Mouse (Mus musculus) lung, postnatal 4 days (tissue): Measurements from ENCODE around the gene Ripor3.
A peak's percentile ranks its signal among the peaks of the same experiment; 100 is the strongest.

Experiments
- DNase-seq, 2 experiments: peaks; one replicate each; pipeline ENCODE4 v3.0.0; 2021

The Ripor3 gene

DNA sequence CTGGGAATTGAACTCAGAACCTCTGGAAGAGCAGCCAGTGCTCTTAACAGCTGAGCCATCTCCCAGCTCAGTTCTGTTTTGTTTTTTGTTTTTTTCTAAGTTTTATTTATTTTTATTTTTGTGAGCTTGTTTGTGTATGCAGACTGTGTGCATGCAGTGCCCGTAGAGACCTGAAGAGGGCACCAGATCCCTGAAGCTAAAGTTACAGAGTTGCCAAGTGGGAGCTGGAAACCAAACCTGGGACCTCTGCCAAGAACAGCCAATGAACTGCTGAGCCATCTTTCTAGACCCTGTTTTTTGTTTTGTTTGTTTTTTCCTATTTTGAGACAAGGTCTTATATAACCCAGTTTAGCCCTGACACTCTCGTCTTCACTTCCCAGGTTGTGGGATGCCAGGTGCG is 18.0 kb upstream of the Ripor3 start:
- no peak for DNase-seq

DNA sequence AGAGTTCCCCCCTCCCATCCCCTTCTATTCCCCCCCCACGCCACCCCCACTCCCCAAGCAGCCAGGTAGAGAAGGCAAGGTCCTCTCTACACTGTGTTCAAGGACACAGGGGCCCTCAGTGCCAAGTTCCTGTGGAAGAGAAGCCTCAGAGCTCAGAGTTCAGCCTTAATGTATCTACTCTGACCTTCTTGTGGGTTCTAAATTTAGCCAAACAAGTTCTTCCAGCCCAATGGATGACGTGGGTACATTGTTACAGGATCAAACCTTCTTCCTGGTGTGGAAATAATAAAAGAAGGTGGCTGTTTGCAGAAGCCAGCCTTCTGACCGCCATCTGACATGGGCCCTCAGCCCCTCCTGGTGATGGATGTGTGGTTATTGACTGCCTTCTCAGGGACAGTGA is 16.0 kb upstream of the Ripor3 start:
- DNase-seq, result peak in 1 of 2 experiments; percentile 27

DNA sequence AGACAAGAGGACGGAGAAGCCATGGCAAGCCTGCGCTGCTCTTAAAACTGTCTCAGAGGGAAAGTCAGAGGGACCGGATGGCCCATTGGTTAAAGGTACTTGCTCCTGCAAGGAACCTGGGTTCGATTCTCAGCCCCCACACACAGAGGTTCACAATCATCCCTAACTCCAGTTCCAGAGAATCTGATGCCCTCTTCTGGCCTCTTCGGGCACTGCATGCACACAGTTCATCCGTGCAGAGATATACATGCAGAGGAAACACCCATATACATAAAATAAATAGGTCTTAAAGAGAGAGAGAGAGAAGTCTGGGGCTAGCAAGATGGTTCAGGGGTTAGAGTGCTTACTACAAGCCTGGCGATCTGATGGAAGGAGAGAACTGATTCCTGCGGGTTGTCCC is 15.5 kb upstream of the Ripor3 start:
- DNase-seq, result peak in 1 of 2 experiments; percentile 38

DNA sequence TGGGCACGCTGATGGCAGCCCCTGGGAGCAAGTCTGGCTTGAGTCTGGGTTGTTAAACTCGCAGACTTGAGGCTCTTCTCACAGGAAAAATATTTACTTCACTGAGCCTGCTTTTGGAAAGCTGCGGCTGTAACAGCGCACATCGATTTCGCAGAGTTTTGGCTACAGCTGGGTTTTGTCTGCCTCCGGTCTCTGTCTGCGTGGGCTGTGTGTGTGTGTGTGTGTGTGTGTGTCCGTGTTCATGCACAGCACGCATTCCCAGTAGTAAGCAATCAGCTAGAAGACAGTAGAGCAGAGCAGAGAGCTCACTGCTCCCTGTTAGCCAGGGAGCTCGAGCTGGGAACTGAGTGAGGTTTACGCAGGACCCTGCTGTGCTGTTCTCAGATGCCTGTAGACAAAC is 14.8 kb upstream of the Ripor3 start:
- peak; percentile 78 to 91 for DNase-seq

DNA sequence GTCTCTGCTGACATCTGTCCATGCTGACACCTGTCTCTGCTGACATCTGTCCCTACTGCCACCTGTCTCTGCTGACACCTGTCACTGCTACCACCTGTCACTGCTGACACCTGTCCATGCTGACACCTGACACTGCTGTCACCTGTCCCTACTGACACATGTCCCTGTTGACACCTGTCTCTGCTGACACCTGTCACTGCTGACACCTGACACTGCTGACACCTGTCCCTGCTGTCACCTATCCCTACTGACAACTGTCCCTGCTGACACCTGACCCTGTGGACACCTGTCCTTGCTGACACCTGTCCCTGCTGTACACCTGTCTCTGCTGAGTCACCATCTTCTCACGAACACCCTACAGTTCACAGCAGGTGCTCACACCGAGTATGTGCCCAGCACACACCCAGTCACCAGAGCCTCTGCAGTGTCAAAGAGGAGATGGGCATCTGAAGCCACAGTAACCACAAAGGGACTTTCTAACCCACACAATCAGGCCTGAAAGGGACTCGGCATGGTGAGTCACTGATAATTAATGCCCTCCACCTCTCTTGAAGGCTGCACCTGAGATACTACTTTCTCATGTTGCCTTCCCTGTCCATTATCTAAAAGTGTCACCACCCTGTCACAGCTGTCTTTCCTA is 13.5 kb upstream of the Ripor3 start:
- no peak for DNase-seq

DNA sequence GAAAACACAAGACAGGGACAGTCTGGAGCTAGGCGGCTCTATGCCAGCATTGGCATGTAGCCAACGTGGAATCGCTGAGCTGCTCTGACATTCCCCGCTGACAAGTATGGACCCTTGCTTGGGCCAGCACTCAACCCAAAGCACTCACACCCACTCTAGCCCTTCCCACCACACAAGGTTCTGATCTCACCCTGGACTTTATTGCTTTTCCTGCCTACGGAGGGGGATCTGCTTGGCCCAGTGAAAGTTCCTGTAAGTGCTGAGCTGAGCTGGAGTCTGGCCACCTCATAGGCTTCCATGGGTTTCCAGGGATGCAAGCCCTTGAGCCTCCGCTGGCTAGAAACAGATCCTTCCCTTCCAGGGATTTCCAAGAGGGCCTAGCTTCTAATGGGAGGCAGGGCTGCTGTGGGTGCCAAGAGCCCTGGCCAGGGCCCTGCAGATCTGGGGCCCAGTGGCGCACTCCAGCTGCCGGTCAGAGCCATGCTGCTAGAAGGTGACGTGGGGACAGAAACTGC is 8.8 kb upstream of the Ripor3 start:
- peak; percentile 78 to 90 for DNase-seq

DNA sequence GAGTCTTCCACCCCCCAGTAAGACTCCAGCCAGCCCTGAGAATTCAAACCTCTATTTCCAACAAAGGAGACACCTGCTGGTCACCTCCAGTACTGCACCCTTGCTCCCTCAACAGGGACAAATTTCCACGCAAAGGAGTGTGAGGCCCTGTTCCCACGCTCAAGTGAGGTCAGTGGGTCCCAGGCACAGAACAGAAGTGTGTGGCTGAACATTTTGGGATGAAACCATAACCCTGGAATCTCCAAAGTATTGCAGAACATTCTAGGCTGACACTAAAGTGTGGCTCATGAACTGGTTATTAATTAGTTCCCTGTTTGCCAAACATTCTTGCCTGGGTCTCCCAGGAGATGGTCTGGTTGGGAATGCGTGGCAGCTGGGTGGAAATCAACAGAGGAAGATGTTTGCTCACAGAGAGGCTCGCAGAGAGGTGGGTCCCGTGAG is 6.6 kb upstream of the Ripor3 start:
- DNase-seq, result peak; percentile 68 to 83

DNA sequence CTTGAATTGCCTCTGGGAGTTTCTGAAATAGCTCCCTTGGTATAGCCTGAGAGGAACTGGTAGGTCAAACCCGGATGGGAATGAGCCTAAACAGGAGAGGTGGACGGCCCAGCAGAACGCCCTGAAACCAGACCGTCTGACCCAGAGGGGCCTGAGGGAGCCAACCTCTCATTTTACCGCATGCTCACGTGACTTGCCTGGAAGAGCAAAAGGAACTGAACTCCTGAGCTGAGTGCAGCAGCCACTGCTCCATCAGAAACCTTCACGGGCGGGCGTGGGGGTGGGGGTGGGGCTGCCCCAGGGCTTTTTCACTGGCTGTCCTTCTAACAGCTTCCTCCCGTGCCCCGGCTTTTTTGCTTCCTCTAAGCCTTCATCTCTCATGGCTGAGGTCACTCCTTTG is 475 bp upstream of the Ripor3 start:
- no peak for DNase-seq

DNA sequence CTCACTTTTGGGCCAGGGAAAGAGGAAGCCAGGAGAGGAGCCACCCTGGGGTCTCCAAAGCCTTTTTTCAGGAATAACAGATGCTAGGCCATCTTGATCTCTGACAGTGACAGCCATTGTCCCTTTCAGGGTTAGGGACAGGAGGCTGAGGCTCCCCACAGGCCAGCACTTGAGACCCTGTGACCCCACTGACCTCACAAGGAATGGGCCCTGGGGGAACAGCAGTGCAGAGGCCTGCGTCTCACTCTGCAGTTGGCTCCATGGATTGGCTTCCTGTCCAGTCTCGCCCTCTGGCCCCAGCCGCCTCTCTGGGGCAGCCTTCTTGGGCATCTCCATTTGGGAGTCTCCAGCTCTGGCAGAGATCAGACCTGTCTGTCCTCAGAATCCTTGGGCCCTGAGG is 2.3 kb downstream of the Ripor3 start:
- DNase-seq, result no peak

DNA sequence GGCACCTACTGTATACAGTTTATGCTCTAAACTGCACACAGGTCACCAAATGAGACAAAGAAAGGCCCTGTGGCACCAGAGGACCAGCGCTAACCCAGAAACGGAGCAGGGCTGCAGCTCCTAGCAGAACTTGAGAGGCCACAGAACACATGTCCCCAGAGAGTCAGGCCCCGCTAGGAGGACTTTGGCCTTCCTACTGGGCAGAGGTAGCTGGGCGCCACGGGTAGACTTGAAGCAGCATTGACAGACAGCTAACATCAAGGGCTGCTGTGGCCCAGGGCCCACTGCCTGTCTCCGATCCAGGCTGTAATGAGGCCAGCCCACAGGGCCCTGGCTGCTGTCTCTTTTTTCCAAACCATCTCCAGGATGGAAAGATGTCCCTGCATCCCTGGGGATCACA is 3.9 kb downstream of the Ripor3 start:
- no peak for DNase-seq

DNA sequence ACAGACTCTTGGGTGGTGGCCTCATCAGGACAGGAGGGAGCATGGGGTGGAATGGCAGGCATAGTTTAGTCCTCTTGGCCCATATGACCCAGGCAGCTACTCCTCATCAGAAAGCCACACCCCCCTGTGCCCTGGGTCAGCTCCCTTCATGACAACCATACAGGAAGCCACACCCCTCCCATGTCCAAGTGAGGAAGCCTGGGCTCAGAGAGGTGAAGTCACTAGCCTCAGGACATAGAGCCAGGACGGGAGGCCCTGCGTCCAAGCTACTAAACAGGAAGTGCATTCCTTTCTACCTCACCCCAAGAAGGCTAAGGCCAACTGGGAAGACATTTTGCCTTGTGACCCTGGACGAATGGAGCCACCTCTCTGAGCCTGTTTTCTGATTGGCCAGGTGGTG is 4.8 kb downstream of the Ripor3 start:
- DNase-seq, result peak; percentile 60 to 61

DNA sequence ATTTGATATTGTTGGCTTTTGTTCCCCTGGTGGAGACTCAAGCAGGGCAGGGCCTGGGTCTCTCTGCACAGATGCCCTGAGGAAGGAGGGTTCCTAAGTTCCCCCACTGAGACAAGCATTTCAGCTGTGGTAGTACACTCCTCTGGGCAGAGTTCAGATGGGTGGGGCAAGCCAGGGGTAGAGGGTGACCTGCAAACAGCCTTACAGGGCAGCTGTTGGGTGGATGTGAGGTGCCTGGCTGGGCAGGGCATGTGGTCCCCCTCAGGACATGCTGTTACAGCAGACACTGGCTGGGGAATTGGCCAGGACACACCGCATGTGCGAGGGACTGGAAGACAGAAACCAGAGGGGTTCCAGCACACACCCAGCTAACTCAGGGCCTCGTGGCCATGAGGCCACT is 5.4 kb downstream of the Ripor3 start:
- no peak for DNase-seq

DNA sequence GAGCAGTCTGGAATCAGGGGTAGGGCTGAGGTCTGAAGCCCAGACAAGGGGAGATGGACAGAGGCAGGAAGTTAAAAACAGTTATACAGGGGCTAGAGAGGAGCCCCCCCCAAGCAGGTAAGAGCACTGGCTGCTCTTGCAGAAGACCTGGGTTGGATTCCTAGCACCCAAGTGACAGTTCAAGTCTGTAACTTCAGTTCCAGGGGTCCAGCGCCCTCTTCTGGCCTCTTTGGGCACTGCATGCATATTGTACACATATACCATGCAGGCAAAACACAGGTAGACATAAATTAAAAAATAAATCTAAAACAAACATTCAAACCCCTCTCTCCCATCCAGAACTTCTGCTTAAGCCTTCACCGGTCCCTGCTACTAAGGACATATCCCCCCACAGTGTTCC is 6.0 kb downstream of the Ripor3 start:
- DNase-seq, result no peak

DNA sequence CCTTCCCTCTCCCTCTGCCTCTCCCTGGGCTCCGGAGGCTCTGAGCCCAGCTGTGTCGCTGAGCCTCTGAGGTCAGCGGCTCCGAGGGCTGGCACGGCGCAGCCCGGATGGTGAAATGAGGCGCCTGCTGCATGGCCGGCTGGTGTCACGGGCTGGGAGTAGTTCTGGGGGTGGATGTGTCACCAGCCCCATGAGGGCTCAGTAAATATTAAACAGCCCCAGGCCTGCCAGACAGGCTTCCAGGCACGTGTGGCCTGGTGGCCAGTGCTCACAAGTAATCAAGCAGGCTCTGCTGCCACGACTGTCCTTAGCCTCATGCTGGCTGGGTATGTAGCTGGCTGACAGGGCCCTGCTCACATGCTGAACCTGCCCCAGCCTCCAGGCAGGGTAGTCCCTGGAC is 7.0 kb downstream of the Ripor3 start:
- DNase-seq, result peak in 1 of 2 experiments; percentile 75

DNA sequence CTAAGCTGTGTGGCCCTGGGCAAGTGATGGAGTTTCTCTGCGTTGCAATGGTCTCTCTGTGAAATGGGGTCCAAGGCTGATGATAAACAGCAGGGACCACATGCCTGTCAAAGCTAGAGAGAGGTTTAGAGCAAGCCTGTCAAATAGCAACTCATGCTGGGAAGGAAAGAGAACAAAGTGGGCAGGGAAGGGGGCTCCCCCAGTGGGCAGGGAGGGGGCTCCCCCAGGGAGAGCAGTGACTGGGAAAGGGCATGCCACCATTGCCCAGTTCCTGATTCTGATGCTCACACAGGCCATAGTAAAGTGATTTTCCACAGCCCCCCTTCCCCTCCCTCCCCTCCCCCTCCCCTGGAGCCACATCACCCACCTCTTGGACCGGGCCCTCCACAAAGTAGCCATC is 7.5 kb downstream of the Ripor3 start:
- DNase-seq, result no peak

DNA sequence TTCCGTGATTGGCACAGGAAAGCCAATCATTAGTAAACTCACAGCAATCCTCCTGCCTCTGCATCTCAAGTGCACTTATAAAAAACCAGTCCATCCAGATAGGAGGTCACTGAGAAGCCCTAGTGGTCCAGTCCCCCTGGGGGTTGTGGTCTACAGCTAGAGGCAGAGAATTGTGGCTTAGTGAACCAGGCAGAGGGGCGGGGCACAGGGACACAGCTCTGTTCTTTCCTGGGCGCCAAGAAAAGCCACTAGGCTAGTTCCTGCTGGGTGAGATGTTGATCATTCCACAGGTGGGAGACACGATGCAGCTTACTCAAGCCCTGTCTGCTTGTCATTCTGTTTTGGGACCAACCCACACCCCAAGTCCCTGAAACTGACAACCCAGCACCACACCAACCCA is 8.2 kb downstream of the Ripor3 start:
- DNase-seq, result no peak

DNA sequence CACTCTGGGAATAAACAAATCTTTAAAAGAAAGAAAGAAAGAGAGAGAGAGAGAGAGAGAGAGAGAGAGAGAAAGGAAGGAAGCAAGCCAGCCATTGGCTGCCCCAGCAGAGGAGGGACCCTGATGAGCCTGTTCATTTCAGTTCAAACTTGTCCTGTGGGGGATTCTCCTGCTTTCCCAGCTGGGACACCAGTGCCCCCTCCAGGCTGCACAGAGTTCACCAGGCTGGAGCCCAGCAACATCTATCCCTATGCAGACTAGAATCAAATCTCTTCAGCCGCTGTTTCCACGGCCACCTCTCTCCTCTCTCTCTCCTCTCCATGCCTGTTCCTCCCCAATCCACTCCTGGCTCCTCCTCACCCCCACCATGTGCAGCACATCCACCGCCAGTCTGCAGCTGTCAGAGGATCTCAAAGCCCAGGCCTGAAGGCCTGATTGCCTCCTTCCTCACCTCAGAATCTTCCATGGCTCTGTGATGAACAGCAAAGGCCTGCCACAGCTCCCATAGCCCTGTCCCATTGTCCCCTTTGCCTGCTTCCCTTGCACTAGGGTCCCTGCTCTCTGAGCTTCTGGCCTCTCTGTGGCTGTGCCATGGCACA is 11.2 kb downstream of the Ripor3 start:
- DNase-seq, result no peak

DNA sequence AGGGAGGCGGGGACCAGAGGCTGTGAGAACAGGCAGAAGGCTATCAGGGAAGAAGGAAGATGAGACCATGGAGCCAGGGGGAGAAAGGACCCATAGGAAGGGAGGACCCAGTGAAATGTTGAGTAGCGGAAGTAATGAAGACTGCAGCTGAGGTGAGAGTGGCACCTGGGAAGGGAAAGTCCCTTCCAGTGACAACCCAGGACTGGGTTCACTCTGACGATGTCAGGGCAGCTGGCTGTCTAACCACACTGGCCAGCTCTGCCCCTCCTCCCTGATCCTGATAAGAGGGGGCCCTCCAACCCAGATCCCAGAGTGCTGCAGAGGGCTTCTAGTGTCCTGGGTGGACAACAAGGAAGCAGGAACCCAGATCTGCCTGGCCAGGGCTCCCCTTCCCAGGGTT is 12.9 kb downstream of the Ripor3 start:
- DNase-seq, result no peak

DNA sequence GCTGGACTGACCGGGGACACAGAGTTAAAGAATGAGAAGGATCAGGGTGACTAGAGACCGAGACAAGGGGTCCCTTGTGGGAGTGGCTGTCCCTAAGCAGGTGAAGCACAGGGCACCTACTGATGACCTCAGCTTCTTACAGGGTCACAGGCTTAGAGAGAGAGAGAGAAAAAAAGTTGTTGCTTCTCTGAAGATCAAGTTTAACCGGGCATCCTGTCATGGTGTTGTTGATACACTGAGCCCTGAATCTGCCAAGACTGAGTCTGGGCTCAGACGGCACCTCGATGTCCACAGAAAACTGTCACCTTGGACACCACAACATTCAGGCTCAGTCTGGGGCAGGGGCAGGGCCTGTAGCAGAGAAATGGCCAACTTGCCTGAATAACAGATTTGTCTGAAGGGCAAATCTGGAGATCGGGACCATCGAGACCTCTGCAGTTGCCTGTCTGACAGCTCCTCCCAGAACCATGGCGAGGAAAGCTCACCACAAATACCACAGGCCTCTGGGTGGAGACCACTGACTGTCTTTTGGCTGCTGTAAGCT is 13.7 kb downstream of the Ripor3 start:
- DNase-seq, result no peak

DNA sequence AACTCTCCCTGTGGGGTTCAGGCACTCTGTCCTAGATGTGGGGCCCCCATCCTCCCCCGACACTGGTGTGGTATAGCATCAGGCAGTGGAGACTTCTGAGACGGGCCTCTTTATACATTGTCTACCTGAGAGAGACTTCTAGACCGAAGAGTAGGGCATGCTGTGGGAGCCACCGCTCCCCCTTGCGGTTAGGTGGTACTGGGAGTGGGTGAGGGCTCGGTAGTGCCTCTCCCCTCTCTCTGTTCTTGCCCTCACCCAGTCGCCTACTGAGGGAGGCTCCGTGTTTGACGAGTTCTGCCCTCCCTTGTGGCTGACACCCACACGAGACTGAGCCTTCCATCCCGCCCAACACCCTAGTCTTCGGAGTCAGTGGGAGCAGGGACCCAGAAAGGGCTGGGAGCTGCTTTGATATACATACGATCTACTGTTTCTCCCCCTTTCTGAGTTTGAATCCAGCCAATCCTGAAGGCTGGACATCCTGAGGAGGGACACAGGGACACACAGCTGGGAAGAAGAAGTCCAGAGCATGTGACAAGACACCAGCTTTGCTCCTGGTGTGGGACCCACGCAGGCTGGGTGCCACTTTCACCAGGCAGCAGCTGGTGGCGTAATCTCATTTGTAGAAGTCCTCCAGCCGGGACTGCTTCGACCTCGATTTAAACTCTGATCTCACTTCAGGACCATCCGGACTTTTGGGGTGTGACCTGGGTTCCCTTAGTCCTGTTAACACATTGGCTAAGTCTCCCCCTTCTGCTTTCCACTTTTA is 14.4 kb downstream of the Ripor3 start:
- no peak for DNase-seq

DNA sequence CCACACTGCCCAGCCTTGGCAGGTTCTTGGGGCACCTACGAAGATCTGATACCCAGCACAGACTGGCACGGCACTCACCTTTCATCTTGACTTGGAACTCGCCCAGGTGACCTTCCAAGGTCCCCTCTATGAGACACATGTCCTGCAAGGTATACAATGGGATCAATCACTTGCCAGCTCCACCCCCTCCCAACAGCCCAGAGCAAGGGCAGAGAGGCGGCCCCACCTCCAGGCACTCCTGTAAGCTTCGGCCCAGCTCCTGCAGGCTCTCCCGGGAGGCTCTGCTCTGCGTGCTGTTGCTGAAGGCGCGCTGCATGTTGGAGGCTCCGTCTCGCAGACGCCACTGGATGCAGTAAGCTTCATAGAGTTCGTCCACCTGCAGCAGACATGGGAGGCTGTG is 17.2 kb downstream of the Ripor3 start:
- no peak for DNase-seq

DNA sequence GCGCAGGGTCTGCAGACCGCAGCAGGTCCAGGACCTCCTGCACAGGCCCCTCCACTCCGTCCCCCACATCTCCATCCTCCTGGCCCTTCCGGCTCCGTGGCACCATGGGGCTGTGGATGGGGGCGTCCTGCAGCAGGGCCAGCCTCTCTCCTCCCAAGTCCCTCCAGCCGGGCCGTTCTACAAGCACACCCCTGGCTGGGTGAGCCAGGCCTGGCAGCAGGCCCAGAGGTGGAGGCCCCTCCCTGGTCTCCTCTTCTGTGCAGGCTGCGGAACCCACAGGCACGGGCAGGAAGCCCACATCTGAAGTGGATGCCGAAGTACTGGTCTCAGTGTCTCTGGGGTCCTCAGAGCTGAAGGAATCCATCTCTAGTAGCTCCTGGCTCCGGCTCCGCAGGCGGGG is 21.1 kb downstream of the Ripor3 start:
- peak; percentile 76 to 86 for DNase-seq

DNA sequence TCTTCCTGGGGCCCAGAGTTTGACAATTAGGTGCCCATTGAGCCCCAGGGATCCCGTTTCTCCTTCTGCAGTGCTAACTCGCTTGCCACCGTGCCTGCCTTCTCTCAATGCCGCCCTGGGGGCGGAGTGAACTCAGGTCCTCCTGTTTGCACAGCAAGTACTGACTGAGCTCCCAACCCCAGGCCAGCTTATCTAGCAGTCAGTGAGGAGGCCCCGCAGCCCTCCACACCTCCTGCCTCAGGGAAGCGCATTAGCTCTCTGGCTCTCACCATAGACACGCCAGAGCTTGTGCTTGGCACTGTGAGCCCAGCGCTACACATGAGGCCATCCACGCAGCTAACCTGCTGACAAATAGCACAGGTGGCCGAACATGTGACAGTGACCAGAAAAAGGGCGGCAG is 22.8 kb downstream of the Ripor3 start:
- DNase-seq, result no peak

DNA sequence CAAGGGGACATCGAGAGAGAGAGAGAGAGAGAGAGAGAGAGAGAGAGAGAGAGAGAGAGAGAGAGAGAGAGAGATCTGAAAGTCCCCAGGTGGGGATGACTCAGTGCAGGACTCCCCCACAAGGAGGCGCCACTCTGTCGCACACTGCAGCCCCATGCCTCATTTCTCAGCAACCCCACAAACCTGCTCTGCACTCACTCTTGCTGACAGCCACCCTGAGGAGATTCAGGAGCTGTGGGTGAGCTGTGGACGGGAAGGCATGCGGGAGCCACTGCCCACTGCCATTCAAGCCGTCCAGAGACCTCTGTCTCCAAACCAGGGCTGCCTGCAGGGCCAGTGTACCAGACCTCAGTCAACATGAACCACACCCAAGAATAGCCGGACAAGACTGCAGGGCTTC is 23.7 kb downstream of the Ripor3 start:
- DNase-seq, result peak in 1 of 2 experiments; percentile 66
